Mouse (Mus musculus): Measurements from ENCODE around the gene Mbnl2. TPM values are rescaled to one million over a fixed set of nuclear protein-coding genes. Genes with fewer than 3 reads are reported as not detected.

The Mbnl2 gene
- total and polyA plus RNA-seq, 3 experiments = 5.6 to 8.6 TPM; not detected in 1

DNA sequence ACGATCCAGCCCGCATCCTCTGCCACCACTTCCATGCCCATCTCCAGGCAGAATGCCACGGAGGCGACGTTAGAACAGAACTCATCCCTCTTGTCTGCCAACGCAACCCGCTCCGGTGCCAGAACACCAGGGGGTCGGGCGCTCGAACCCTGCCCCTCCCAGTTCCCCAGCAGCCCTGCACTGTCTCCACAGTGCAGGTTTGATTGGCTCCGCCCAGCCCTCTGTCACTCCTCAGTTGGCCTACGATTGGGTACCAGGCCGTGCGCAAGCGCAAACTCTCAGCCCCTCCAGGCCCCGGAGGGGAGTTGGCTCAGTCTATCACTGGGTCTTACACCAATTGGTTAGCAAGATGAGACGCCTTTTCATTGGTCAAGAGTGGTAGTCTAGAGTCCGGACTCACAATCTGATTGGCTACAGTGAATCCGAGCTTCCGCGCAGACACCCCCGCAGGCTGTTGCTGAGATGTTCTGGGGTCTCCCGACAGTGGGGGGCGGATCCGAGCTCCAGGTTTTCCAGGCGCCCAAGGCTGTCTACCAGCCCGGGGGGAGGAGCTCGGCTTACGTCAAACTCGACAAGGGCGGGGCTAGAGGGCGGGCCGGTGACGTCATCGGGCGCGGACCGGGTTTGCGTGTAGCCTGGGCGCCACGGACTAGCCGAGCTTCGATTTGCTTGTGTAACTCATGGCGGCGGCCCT lies 202.0 kb downstream of the Mbnl2 start (continued):
- TF ChIP-seq GATA1 (IDR thresholded peaks at IDR 0.05; ENCODE audit: low read depth, low read length) (no peak), ZMIZ1 (IDR thresholded peaks at IDR 0.05; ENCODE audit: low read depth, low read length) (0 out of 2 replicates have a peak, but pooled peaks have one; percentile 58), SIN3A (IDR thresholded peaks at IDR 0.05; ENCODE audit: low read length) (peak; percentile 90)

- TF ChIP-seq NELFE (IDR thresholded peaks at IDR 0.05; ENCODE audit: low read depth, low read length) (peak; percentile 63), ELF1 (IDR thresholded peaks at IDR 0.05; ENCODE audit: low read depth, low read length) (peak; percentile 75), POLR2A (IDR thresholded peaks at IDR 0.05; ENCODE audit: control insufficient read depth in 1 of 2, insufficient read depth in 1 of 2, low read depth in 1 of 2, low read length in 2 of 2, poor library complexity in 1 of 2) (peak; percentile 50 to 68; a peak in 2 of 4 replicates), SMC3 (IDR thresholded peaks at IDR 0.05; ENCODE audit: low read depth, low read length) (no peak), SIN3A (IDR thresholded peaks at IDR 0.05; ENCODE audit: low read length) (no peak), UBTF (IDR thresholded peaks at IDR 0.05; ENCODE audit: borderline replicate concordance, insufficient read depth, low read depth, low read length) (0 out of 2 replicates have a peak, but pooled peaks have one; percentile 9), MXI1 (IDR thresholded peaks at IDR 0.05; ENCODE audit: low read depth, low read length) (peak; percentile 60), NRF1 (IDR thresholded peaks at IDR 0.05; ENCODE audit: insufficient read depth, low read depth, low read length, poor library complexity, severe bottlenecking) (peak; percentile 57; the same call in 1 of the 2 replicates)
- peak within 1 kb of the TSS; percentile 88 to 98 for H3K4me3 ChIP-seq (ENCODE audit: control insufficient read depth in 1 of 2, insufficient read depth in 1 of 2, low read depth in 2 of 2, low read length in 2 of 2)
- no peaks in the 10 kb centered on the region for H3K27me3 ChIP-seq (ENCODE audit: control insufficient read depth in 1 of 2, insufficient read depth in 2 of 2, low read length in 2 of 2)
- H3K9ac ChIP-seq (ENCODE audit: control insufficient read depth, low read depth, low read length, poor library complexity, severe bottlenecking) = peak within 1 kb of the TSS; percentile 83
- peak within 1 kb of the TSS; percentile 71 for H3K27ac ChIP-seq (ENCODE audit: control insufficient read depth, low read depth, low read length)
- H3K4me1 ChIP-seq (ENCODE audit: control insufficient read depth in 1 of 2, insufficient read depth in 2 of 2, low read length in 2 of 2) = no peaks in the 10 kb centered on the region; a peak in 1 of 4 replicates
- no peaks in the 10 kb centered on the region; a peak in 1 of 4 replicates for H3K36me3 ChIP-seq (ENCODE audit: control insufficient read depth in 1 of 2, insufficient read depth in 2 of 2, low read length in 2 of 2)
- peaks cover 3% of the 10 kb centered on the region for H3K79me2 ChIP-seq (ENCODE audit: control insufficient read depth, insufficient read depth, low read length, poor library complexity)
- H3K9me3 ChIP-seq (replicated peaks; ENCODE audit: insufficient read depth, low read length) = no peaks in the 10 kb centered on the region
- peak; percentile 93 for DNase-seq (ENCODE audit: low read depth, low spot score)
These were observed 202.6 kb downstream of the Mbnl2 start, which contains the start of gene Rap2a for GRCm38 (mm10) chr14:120477982-120478568. TSS of gene Rap2a (plus strand) at chr14:120478444.

DNA sequence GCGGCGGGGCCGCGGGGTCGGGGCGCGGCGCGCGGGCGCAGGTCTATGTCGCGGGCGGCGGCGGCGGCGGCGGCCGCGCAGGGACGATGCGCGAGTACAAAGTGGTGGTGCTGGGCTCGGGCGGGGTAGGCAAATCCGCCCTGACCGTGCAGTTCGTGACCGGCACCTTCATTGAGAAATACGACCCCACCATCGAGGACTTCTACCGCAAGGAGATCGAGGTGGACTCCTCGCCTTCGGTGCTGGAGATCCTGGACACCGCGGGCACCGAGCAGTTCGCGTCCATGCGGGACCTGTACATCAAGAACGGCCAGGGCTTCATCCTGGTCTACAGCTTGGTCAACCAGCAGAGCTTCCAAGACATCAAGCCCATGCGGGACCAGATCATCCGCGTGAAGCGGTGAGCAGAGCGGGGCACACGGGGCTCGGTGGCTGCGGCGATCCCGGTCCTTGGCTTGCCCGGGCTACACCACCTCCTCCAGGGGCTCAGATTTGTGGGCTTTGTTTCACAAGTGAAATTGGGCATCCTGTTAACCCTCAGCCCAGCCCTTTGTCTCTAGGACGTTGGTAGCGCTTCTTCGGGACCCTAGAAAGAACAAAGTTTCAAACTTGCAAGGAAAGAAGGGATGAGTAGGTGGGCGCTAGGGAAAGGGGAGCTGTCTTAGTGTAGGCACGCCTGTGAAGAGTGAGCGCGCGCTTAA lies 203.3 kb downstream of the Mbnl2 start:
- Histone ChIP-seq H3K4me3 (ENCODE audit: control insufficient read depth in 1 of 2, insufficient read depth in 1 of 2, low read depth in 2 of 2, low read length in 2 of 2) (peak overlapping the region; percentile 88 to 98), H3K9ac (ENCODE audit: control insufficient read depth, low read depth, low read length, poor library complexity, severe bottlenecking) (peak overlapping the region; percentile 83), H3K9me3 (replicated peaks; ENCODE audit: insufficient read depth, low read length) (no peaks in the 10 kb centered on the region), H3K27me3 (ENCODE audit: control insufficient read depth in 1 of 2, insufficient read depth in 2 of 2, low read length in 2 of 2) (no peaks in the 10 kb centered on the region), H3K4me1 (ENCODE audit: control insufficient read depth in 1 of 2, insufficient read depth in 2 of 2, low read length in 2 of 2) (no peaks in the 10 kb centered on the region; a peak in 1 of 4 replicates), H3K27ac (ENCODE audit: control insufficient read depth, low read depth, low read length) (peak overlapping the region; percentile 51), H3K36me3 (ENCODE audit: control insufficient read depth in 1 of 2, insufficient read depth in 2 of 2, low read length in 2 of 2) (no peaks in the 10 kb centered on the region; a peak in 1 of 4 replicates), H3K79me2 (ENCODE audit: control insufficient read depth, insufficient read depth, low read length, poor library complexity) (peaks cover 3% of the 10 kb centered on the region)
- peak; percentile 65 for DNase-seq (ENCODE audit: low read depth, low spot score)
- TF ChIP-seq HCFC1 (IDR thresholded peaks at IDR 0.05; ENCODE audit: low read depth, low read length) (no peak), TBP (IDR thresholded peaks at IDR 0.05; ENCODE audit: low read depth, low read length) (no peak), POLR2A (IDR thresholded peaks at IDR 0.05; ENCODE audit: control insufficient read depth in 1 of 2, insufficient read depth in 1 of 2, low read depth in 1 of 2, low read length in 2 of 2, poor library complexity in 1 of 2) (peak in 1 of 2 experiments; percentile 41; a peak in 1 of 4 replicates), NELFE (IDR thresholded peaks at IDR 0.05; ENCODE audit: low read depth, low read length) (no peak), SIN3A (IDR thresholded peaks at IDR 0.05; ENCODE audit: low read length) (0 out of 2 replicates have a peak, but pooled peaks have one; percentile 16), POLR2AphosphoS2 (IDR thresholded peaks at IDR 0.05; ENCODE audit: low read length) (no peak), RCOR1 (IDR thresholded peaks at IDR 0.05; ENCODE audit: low read depth, low read length) (no peak), TAL1 (IDR thresholded peaks at IDR 0.05; ENCODE audit: low read length) (no peak), USF2 (IDR thresholded peaks at IDR 0.05; ENCODE audit: borderline replicate concordance in 1 of 2, insufficient read depth in 1 of 2, low read depth in 1 of 2, low read length in 2 of 2) (no peak), CHD2 (IDR thresholded peaks at IDR 0.05; ENCODE audit: low read length) (no peak), ZNF384 (IDR thresholded peaks at IDR 0.05; ENCODE audit: low read depth, low read length) (no peak), KAT2A (conservative IDR thresholded peaks at IDR 0.05; ENCODE audit: low read depth, low read length) (no peak), CHD1 (IDR thresholded peaks at IDR 0.05; ENCODE audit: low read depth, low read length) (no peak), MAZ (IDR thresholded peaks at IDR 0.05; ENCODE audit: low read depth, low read length) (no peak), ZMIZ1 (IDR thresholded peaks at IDR 0.05; ENCODE audit: low read depth, low read length) (no peak), ZKSCAN1 (IDR thresholded peaks at IDR 0.05; ENCODE audit: low read depth, low read length) (no peak), USF1 (IDR thresholded peaks at IDR 0.05; ENCODE audit: low read depth, low read length) (no peak), CTCF (IDR thresholded peaks at IDR 0.05 in 2 of 3, conservative IDR thresholded peaks at IDR 0.05 in 1 of 3; ENCODE audit: control insufficient read depth in 1 of 3, insufficient read depth in 1 of 3, low read depth in 2 of 3, low read length in 3 of 3, poor library complexity in 1 of 3, severe bottlenecking in 1 of 3) (no peak), MAX (IDR thresholded peaks at IDR 0.05; ENCODE audit: low read length) (peak; percentile 33; the same call in 1 of the 2 replicates)

All from MEL (cell line).